Mouse (Mus musculus): ENCODE measurements around the gene Mreg.
"Not testable (repeated sequence)": the region's sequence is repeated elsewhere in the genome, so short reads cannot be mapped to it uniquely, and the experiment has no call there.

Gene Mreg

DNA sequence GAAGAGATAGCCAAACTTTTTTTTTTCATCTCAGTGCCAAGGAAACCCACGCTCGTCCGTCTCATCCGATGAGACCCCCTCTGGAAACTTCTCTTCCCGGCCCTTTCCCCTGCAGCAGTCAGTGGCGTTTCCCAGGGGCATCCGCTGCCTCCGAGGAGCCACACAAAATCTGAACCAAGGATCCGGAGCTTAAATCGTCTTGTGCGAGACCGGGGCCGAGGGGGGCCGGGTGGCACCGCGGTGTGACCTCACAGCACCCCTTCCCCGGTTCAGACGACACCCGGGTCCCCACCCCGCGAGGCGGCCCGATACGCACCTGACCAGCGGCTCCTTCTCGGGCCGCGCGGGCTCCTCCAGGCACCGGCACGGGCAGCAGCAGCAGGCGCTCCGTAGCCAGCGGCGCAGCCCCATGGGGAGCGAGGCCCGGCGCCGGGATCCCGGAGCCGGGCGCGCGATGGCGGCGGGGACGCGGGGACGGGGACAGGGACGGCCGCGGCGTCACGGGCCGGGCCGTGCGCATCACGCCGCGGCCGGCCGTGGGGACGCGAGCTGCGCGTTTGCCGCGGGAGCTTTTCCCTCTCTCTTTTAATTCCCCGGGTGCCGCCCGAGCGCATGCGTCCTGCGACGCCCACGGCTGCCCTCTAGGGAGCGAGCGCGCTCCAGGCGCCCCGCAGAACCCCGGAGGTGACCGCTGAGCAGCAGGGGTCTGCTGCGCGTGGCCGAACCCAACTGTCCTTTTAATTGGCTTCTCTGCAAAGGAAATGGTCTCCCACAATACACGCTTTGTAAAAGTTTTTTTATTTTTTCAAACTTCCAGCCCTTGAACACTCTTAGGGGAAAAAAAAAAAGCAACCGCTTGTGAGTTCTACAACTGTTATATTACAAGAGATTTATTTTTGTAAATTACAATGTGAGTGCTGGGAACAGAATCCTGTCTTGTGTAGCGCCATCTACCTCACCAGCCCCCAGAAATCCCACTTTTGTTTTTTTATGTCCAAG is at the start of gene Mreg:
Gene Mreg, minus strand, starts transcription at position 607 of the 999 bp plus-strand sequence.
- DNase-seq (ENCODE audit: low spot score): peak; percentile 35

DNA sequence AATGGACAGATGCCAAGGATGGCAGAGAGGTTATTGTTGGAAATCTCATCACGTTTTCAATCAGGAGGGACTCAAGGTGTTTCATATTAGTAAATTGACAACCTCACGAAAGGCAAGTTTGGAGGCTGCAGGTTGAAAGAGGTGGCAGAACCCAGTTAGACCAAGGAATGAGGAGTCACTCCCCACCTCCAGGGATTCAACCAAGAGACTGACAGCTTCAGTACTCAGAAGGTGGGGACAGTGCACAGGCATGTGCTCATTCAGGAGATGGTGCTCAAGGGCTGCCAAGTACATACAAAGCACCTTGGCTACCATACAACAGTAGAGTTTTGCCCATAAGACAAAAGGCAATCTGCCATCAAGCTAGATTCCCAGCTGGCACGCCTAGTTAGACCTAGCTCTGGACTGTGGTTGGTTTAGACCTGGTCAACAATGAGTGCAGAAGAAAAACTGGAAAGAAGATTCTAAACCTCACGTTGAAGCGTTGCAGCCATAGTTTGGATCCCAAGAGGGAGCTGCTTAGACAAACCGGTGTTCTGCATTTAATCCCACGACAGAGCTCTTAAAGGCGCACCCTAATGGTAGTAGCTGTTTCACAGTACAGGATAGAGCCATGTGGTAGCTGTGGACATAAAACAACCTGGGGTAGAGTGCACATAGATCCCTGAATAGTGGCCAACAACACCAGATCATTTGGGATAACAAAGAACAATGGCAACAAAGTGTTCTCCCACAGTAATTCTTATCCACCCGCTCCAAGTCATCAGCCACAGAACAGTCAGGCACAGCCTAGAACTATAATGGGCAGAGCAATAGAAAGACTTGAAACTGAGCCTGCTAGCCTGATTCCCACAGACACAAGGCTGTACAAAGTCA is 44.5 kb upstream of the Mreg start:
- DNase-seq (ENCODE audit: low spot score): peak; percentile 53

DNA sequence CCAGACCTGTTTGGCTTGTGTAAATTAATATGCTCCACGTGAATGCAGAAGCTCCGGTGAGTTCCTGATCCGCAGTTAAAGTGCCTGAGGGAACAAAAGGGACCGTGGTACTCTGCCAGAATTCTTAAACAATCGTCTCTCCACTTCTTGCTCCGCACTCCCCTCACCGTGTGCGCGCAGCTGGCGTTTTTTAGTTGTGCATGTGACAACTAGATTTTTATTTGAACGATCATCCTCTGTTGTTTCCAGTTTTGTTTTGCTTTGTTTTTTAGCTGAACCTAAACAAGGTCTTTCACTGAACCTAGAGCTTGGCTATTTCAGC is 43.7 kb upstream of the Mreg start:
- DNase-seq (ENCODE audit: low spot score): no peak

DNA sequence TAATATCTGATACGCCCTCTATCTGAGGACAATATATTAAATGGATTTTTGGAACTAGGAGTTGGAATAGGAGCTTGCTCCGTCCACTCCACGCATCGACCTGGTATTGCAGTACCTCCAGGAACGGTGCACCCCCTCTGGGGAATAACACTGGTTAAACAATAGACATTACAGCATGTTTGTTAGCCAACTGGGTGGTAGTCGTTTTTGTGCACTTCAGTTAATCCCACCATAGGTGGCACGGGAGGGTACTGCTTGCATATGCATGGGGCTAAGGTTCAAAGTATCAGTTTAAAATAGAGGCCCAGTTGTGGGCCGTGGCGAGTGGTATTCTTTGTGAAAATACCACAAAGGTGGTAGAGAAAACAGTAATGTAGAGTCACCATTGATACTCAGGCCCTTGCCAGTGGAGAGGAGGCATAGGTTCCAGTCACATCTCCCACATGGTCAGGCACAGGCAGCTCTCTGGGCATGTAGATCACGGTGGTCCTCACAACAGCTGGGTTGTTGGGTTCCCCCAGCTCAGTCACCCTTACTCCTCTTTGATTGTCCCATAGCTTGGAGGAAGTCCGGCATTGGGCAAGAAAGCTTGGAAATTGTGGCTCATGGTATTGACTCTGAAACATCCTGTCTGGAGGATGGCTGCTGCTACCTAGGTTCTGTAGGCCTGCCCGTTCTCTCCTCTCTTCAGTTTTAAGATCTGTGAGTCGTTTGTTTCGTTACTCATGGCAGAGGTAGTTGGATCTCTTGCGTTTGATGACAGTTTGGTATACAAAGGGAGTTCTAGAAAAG is 43.2 kb upstream of the Mreg start:
- peak; percentile 77 for DNase-seq (ENCODE audit: low spot score)

DNA sequence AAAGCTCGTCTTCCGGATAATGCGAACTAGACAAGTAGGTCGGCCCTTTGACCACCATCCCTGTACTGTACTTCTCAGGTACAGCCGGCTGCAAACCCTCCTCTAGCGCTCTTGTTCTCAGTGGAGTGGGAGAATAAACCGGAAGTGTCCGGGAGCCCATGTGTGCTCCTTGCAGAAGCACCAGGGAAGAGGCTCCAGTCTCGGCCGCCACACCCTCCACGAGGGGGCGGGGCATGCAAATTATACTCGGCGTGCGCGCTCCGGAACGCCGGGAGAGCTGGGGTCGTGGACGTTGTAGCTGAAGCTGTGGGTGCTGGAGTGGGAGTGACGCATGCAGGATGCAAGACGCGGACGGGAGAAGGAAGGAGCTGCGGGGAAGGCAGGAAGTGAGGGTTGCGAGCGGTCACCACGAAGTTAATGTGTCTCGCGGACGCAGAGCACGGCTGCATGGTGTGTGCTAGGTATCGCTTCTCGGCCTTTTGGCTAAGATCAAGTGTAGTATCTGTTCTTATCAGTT is 42.5 kb upstream of the Mreg start:
- DNase-seq (ENCODE audit: low spot score): peak; percentile 87

DNA sequence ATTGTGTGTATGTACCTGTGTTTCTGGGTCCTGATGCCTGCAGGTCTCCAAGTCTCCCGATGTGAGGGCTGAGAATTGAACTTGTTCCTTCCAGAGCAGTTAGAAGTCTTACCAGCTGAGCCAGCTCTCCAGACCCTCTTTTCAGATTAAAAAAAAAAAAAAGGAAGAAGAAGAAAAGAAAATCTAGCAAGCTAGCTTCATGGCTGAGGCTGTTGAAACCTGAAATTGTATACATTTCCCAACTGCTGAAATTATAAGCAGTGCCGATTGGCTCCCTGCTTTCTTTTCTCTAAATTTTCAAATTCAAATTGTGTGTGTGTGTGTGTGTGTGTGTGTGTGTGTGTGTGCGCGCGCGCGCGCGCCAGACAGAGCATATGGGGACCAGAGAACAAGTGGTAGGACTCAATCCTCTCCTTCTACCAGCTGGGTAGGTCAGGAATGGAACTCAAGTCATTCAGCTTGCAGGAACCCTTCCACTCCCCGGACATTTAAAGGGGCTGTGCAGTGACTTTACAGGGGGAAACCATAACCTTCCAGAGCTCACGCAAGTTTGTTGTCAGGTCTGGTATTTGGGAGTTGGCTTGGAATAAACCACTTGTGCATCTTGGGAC is 41.9 kb upstream of the Mreg start:
- DNase-seq (ENCODE audit: low spot score): no peak

DNA sequence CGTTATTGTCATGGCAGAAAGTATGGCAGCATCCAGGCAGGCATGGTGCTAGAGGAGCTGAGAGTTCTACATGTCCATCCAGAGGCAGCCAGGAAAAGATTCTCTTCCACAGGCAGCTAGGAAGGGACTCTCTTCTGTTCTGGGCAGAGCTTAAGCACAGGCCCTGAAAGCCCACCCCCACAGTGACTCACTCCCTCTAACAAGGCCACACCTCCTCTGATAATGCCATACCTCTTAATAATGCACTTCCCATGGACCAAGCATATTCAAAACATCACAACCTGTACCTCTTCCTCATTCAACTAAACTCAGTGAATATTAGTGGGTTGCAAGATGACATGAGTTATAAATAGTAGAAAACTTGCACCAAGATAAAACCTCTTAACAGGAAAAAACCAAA is 39.7 kb upstream of the Mreg start:
- no peak for DNase-seq (ENCODE audit: low spot score)

DNA sequence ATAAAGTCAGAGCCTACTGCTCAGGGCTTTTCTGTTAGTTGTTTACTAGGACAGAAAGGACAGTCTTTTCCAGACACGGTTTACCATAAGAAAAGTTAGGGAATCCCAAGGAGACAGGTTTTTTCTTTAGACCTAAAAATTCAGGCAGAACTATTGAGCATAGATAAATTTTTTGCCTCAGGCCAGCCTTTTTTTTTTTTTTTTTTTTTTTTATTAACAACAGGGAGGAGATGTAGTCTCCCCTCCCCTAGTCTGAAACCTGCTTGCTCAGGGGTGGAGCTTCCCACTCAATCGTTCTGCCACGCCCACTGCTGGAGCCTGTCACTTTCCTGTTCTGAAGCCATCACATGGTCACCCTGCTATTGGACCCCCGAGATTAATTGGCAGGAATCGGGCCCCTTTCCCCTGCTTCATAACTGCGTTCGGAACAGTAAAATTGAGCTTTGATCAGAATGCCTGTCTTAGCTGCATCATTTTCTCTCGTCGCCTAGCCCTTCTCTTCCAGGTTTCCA is 36.2 kb upstream of the Mreg start:
- DNase-seq (ENCODE audit: low spot score): not testable (repeated sequence)

DNA sequence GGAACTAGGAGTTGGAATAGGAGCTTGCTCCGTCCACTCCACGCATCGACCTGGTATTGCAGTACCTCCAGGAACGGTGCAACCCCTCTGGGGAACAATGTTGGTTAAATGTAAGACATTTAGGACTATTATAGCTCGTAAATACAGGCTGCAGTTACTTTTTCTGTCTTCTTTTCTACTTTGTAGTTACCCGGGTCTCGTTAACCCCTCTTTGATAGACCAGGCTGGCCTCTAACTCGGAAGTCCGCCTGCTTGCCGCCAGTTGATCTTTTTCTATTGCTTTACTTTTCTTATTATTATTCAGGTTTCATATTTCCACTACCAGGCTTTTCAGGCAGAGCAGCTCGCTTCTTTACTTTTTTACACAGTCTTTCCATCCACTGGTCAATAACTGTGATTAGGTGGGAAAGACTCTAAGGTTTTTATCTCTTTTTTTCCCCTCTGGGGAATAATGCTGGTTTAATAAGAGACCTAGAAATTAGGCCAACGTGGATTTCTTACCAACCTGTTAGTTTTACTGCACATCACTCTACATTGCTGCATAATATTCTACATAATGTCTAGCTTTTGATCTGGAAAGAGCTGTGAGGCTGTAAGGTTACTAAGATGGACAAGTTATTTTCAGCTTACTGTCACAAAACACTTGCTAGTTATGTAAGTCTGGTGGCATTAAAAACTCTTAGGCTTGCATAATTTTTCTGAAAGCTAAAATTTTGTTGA is 32.4 kb upstream of the Mreg start:
- DNase-seq (ENCODE audit: low spot score): peak; percentile 71

DNA sequence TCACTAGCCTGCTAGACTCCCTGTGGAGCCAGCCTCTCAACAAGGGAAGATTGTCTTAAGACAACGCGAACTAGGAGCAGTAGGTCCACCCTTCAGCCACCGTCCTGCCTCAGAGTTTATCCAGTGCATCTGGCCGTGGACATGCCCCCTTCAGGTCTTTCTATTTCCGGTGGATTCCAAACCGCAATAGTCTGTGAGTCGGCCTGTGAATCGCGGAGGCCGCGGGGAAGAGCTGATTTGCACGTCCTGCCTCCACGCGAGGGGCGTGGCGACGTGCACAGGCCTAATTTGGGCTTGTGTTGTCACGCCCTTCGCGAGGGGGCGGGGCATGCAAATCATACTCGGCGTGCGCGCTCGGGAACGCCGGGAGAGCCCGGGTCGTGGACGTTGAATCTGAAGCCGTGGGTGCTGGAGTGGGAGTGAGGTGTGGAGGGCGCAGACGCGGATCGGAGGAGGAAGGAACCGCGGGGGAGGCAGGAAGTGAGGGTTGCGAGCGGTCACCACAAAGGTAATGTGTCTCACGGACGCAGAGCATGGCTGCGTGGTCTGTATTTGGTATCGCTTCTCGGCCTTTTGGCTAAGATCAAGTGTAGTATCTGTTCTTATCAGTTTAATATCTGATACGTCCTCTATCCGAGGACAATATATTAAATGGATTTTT is 31.7 kb upstream of the Mreg start:
- peak; percentile 97 for DNase-seq (ENCODE audit: low spot score)

DNA sequence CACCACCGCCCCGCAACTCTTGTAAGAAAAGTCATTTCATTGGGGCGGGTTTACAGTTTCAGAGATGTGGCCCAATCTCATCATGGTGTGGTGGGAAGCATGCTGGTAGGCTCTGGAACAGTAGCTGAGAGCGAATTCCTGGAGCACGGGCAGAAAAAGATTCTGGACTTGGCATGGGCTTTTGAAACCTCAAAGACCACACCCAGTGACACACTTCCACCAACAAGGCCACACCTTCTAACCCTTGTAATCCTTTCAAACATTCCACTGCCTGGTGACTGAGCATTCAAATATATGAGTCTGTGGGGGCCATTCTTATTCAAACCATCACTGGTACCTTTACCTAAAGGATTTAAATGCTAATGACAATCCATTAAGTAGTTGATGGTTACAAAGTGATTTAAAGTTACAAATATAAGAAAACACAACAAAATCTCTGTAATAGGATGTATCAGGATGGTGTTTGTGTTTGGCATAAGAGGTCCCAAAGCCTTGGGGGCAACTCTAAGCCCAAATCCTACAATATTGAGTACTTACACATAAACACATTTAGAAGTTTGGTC is 30.6 kb upstream of the Mreg start:
- no peak for DNase-seq (ENCODE audit: low spot score)

DNA sequence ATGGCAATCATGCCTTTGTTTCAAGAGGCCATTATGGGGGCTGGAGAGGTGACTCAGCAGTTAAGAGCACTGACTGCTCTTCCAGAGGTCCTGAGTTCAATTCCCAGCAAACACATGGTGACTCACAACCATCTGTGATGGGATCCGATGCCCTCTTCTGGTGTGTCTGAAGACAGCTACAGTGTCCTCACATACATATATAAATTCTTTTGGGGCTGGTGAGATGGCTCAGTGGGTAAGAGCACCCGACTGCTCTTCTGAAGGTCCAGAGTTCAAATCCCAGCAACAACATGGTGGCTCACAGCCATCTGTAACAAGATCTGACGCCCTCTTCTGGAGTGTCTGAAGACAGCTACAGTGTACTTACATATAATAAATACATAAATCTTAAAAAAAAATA is 27.0 kb upstream of the Mreg start:
- DNase-seq (ENCODE audit: low spot score): not testable (repeated sequence)

DNA sequence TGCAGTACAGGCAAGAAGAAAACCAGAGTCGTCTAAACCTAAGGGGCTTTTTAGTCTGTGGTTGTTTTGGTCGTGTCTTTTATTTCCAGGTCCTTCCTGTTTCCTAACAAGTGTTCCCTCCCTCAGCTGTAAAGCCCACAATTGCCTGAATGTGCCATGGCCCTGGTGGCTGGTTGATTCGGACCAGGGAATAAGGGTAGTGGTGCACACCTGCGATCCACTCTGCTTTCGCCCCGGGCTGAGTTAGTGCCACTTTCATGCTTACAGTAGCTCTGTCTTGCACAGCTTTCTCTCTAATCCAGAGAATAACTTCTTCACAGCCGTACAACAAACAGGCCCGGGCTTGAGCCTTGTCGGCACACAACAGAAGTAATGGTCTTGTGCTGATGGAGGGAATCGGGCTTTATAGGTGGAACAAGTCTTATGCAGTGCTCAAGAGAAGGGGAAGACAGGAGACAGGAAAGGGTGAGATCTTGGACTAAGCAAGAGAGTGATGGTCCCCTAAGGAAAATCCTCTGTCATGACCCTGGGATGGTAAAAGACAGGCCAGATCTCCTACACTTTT is 26.0 kb upstream of the Mreg start:
- no peak for DNase-seq (ENCODE audit: low spot score)

DNA sequence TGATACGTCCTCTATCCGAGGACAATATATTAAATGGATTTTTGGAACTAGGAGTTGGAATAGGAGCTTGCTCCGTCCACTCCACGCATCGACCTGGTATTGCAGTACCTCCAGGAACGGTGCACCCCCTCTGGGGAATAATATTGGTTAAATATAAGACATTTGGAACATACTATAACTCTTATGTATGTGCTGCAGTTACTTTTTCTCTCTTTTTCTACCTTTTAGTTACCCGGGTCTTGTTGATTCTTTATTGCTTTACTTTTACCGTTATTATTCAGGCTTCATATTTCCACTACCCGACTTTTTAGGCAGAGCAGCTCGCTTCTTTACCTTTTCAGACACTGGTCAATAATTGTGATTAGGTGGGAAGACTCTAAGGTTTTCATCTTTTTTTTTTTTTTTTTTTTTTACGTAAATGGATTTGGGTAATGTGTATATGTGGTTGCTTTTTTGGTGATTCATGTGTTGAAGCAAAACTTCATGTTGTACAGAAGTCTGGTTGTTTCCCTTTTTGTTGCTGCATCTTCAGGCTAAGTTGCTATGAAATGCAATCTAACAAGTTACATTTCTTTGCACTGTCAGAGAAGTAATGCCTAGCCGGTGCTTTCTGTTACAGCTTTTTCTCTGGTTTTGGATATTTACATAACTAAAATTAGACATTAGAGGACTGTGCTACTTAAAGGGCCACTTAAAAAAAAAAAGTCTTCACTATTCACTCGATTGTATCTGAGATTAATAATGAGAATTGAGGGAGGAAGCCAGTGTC is 25.1 kb upstream of the Mreg start:
- no peak for DNase-seq (ENCODE audit: low spot score)

DNA sequence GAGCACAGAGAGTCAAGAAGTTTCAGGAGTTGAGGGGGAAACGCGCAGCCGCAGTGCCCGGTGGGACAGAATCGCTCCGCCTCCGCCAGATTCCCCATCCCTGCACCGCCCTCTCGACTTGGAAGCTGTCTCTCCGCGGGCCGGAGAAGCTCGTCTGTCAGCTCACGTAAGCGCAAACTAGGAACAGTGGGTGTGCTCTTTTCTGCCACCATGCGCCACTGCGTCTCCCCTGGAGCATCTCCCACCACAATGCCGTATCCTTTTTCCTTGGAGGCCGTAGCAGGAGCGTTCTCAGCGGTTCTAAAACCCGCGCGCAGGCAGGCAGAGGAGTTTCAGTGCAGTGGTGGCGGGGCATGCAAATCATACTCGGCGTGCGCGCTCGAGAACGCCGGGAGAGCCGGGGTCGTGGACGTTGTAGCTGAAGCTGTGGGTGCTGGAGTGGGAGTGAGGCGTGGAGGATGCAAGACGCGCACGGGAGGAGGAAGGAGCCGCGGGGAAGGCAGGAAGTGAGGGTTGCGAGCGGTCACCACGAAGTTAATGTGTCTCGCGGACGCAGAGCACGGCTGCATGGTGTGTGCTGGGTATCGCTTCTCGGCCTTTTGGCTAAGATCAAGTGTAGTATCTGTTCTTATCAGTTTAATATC is 24.4 kb upstream of the Mreg start:
- DNase-seq (ENCODE audit: low spot score): not testable (repeated sequence)

DNA sequence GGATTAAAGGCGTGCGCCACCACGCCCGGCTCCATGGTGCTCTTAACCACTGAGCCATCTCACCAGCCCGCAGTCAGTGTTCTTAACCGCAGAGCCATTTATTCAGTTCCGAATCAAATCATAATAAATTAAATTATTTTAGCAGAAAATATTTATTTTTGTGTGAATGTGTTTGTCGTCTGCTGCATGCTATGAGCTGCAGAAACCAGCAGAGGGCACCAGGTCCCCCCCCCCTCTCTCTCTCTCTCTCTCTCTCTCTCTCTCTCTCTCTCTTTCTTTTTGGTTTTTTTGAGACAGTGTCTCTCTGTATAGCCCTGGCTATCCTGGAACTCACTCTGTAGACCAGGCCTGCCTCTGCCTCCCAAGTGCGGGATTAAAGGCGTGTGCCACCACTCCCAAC is 20.5 kb upstream of the Mreg start:
- DNase-seq (ENCODE audit: low spot score): not testable (repeated sequence)

DNA sequence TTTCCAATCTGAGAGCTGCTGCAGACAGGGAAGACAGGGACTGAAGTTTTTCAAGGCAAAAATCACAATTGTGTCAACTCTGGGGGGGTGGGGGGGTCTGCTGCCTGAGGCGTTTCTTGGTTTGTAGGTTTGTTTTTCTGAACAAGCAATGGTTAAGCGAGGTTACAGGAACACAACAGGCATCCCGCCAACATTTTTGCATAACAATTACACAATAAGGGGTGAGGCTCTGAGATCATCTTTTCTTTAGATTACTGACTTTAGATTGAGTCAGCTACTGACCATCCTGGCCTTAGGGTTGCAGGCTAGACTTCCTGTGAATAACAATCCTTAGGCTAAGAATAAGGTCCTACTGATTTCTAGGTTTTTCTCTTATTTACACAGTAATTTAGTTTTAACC is 16.9 kb upstream of the Mreg start:
- DNase-seq (ENCODE audit: low spot score): peak; percentile 84

DNA sequence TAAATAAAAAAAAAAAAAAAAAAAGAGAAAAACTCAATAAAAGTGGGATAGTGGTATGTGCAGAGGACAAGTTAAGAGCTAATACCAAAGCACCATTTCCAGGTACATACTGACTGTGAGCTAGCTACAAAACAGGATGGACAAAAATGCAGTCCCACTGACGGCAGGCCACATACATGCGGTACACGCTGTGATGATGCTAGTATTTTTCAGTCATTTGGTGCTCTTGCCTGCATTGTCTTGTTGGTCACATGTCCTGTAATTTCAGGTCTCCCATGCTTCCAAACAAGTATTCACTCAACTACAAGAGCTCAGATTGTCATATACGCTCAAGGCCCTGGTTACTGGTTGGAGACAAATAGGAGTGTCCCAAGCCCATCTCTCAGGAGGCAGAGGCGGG is 15.4 kb upstream of the Mreg start:
- no peak for DNase-seq (ENCODE audit: low spot score)
